Mouse (Mus musculus) embryonic fibroblast, embryonic 13.5 days (primary cell): Measurements from ENCODE around the gene Vsig10l. TPM values are rescaled to one million over a fixed set of nuclear protein-coding genes. Genes with fewer than 3 reads are reported as not detected.

Experiments
- H3K27ac ChIP-seq: 2 replicates; pipeline ENCODE4 v1.5.1; 2012; ENCODE audit warnings: low read length, control low read depth, inconsistent platforms; ENCODE audit not compliant: insufficient read depth
- H3K4me1 ChIP-seq: 2 replicates; pipeline ENCODE4 v1.6.1; 2011; ENCODE audit warnings: low read length; ENCODE audit not compliant: control insufficient read depth, insufficient read depth
- H3K4me3 ChIP-seq: 2 replicates; pipeline ENCODE4 v1.5.1; 2011; ENCODE audit warnings: mild to moderate bottlenecking, control low read depth, low read length; ENCODE audit not compliant: insufficient read depth
- CTCF ChIP-seq: IDR thresholded peaks from 2 replicates; pipeline ENCODE4 v1.5.1; 2011; ENCODE audit warnings: mild to moderate bottlenecking, control low read depth, low read length, moderate library complexity, borderline replicate concordance; ENCODE audit not compliant: insufficient read depth
- POLR2A ChIP-seq: IDR thresholded peaks from 2 replicates; pipeline ENCODE4 v1.6.1; 2011; ENCODE audit warnings: low read depth, mild to moderate bottlenecking, control low read depth, low read length, moderate library complexity
- polyA plus RNA-seq: library from polyadenylated mRNA; stranded (reverse); fragments of >200 nt; gene quantifications from 2 replicates; pipeline ENCODE4 v1.2.4, GENCODE M21; 2011; ENCODE audit warnings: low read depth; ENCODE audit not compliant: missing spikeins, insufficient read length

The Vsig10l gene
- polyA plus RNA-seq, 1 experiment, result 3.1 TPM

DNA sequence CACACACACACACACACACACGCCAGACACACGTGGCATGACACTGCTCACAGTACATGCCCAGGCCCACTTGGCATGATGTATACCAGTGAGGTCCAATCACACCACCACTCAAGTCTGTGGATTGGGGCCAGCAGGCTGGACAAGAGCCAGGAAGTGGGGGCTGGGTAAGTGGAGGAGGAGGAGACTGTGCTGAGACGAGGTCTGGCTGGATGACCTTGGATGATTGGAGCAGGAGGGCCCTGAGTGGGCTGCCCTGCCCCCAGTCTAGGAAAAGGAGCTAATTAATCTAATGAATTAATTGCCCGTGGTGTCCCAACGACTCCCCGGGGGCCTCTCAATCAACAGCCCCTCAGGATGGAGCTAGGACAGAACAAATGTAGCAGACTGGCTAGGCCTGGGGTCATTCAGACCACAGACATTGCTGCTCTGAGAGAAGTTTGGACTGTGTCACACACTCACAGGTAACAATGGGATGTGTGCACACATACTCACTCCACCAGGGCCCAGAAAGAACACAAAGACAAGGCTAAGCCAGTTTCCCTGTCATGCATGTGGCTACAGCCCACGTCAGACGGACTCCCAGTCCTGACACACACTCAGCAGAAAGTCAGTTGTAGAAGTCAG lies 19.3 kb downstream of the Vsig10l start:
- no peak overlapping the region for H3K4me3 ChIP-seq
- peaks cover 20% of the 10 kb centered on the region for H3K4me1 ChIP-seq
- H3K27ac ChIP-seq, result no peak overlapping the region
- TF ChIP-seq CTCF (no peak), POLR2A (no peak)

DNA sequence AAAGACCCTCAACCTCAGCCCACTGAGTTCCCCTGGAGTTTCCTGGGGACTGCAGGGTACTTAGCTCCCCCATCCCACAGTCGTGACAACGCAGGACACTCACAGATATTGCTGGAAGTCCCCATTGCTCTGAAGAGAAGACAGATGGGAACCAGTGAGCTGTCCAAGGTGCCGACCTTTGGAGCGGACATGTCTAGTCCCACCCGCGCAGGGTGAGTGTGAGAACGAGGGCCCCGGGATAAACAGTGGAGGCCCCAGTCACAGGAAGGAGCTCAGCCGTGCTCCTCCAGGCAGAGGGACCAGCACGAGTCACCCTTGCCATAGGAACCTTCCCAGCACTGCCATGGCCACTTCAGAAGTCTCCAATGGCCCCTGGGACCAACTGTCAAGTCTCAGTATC lies 20.3 kb downstream of the Vsig10l start:
- no peak overlapping the region for H3K27ac ChIP-seq
- peaks cover 20% of the 10 kb centered on the region for H3K4me1 ChIP-seq
- TF ChIP-seq CTCF, result no peak
- TF ChIP-seq POLR2A, result no peak
- H3K4me3 ChIP-seq, result no peak overlapping the region

DNA sequence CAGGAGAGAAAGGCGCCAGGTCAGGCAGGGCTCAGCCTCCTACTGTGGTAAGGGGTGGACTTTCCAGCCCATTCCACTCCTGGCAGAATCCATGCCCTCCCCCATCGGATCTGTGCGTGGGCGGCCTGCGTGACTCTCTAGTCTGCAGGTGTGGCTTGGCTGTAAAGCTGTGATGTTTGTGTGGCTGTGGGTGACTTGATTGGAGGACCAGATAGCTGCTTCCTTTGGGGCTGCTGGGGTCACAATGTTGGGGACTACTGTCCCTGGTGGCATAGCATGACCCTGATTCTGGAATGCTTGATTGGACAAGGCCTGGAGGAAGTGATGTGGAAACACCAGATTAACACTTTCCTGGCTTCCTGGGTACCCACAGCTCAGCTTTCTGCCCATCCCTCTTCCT lies 25.7 kb downstream of the Vsig10l start:
- Histone ChIP-seq H3K27ac (no peak overlapping the region), H3K4me1 (peaks cover 3% of the 10 kb centered on the region; the same call in 1 of the 2 replicates), H3K4me3 (no peak overlapping the region)
- TF ChIP-seq CTCF (no peak), POLR2A (no peak)

DNA sequence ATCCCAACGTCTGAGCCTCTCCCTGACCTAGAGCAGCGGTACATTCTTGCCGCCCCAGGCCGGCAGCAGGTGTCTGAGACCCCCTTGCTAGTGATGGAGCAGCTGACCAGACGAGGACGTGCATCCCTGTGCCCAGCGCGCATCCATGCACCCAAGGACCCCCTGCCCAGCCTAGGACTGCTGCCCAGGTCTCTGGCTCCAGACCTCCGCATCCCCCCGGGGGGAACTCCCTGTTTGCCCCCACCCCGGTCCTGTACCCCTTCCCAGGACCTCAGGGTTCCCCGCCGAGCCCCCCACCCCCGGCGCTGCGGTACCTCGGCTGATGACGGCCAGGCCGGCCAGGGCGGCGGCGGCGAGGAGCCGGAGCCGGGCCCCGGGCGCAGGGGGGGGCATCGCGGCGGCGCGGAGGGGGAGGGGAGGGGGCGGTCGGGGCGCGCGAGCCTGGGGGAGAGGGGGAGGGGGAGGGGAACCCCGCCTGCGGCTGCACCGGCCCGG lies 26.7 kb downstream of the Vsig10l start, which contains the start of gene Iglon5:
Gene Iglon5 (minus strand): TSS at position 445 of the 495 bp plus-strand sequence.
- Histone ChIP-seq H3K27ac (no peak within 1 kb of the TSS), H3K4me1 (peaks cover 3% of the 10 kb centered on the region; the same call in 1 of the 2 replicates), H3K4me3 (peak within 1 kb of the TSS; percentile 37)
- TF ChIP-seq POLR2A (no peak), CTCF (no peak)

DNA sequence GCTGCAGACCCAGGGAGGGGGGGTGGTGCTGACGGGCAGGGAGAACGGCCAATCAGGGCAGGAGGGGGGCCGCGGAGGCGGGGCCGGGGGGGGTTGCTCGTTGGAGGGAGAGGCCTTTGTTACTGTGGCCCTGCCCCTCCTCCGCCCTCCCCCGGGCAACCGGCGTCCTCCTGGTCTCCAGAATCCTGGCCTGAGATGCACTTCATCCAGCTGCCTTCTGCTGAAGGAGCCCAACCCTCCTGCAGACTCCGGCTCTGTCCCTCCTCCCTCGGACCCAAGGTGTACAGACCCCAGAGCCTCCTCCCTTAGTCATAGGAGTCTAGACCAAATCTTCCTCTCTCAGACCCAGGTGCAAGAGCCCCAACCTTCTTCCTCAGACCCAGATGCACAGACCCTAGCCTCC lies 27.2 kb downstream of the Vsig10l start:
- no peak overlapping the region for H3K27ac ChIP-seq
- H3K4me1 ChIP-seq, result peaks cover 3% of the 10 kb centered on the region; the same call in 1 of the 2 replicates
- TF ChIP-seq POLR2A (peak; percentile 56), CTCF (no peak)
- H3K4me3 ChIP-seq, result peak overlapping the region; percentile 37

DNA sequence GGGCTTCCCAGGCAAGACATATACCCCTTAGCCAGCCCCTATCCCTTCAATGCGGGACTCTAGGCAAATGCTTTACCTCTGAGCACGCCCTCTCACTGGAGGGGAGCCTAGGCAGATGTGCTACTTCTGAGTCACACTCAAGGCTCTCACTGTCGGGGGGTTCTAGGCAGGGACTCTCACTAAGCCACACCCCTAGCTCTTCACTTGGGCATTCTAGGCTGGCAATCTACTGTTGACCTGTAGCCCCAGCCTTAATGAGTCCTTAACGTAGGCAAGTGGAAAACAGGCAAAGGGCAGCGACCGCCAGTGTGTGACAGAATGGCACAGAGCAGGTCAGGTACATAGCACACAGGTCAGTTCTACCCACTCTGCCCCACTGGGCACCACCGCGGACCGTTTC lies 27.9 kb downstream of the Vsig10l start:
- Histone ChIP-seq H3K27ac (no peak overlapping the region), H3K4me3 (no peak overlapping the region), H3K4me1 (peaks cover 3% of the 10 kb centered on the region; the same call in 1 of the 2 replicates)
- no peak for TF ChIP-seq CTCF
- no peak for TF ChIP-seq POLR2A

DNA sequence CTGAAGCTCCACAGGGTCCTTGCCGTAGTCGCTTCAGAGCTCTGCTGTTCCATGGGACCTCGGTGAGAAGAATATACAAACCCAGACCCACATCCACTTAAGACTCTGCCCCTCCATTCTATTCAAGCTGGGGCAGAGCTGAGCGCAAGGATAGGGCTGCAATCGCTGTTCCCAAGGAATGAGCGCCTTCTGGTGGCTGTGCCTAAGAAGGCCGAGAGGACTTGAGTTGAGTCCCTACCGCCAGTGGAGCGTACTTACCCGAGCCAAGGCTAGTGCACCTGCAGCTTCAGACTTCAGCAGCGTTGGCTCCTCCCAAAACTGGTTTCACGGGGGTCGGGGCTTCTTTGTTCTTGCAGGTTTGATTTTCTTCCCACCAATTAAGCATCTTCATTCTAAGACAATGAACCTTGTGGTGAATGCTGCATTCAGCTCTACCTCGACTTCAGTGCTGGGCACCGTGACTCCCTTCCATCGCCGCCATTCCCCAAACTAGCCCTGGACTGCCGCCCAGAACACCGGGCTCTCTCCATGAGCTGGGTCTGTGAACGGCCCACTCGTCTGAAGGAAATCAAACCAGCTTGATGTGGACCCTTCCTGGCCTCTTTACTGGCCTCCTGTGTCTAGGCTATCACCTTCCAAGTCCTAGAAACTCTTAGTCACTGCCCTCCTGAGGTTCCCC lies 32.5 kb downstream of the Vsig10l start:
- Histone ChIP-seq H3K4me1 (no peaks in the 10 kb centered on the region), H3K4me3 (no peak overlapping the region), H3K27ac (no peak overlapping the region)
- TF ChIP-seq POLR2A, result no peak
- TF ChIP-seq CTCF, result peak; percentile 80

DNA sequence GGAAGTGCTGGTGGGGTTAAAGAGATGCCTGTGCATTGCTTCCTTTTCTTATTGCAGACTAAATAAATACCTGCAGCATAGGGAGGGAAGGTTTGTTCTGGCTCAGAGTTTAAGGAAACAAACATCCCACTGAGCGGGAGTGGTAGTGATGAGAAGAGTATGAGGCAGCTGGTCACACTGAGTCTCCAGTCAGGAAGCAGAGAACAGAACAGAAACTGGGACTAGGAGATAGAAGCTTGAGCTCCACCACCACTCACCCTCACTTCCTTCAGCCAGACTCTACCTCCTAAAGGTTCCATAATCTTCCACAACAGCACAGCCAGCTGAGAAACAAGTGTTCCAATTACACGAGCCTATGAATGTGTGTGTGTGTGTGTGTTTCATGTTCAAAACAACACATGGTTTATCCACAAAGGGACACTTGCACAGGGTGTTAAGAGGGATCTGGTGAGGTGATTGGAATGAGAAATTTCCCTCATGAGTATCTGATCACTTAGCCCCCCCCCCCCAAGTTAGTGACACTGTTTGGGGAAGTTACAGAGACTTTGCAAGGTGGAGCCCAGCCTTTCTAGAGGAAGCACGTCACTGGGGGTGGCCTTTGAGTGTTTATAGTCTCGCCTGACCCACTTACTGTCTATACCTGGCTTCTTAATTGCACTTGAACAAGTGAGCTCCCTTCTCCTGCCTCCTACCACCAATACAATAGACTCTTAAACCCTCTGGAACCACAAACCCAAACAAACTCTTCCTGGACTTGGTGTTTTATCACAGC lies 48.9 kb downstream of the Vsig10l start:
- no peak for TF ChIP-seq CTCF
- TF ChIP-seq POLR2A, result no peak
- Histone ChIP-seq H3K27ac (no peak overlapping the region), H3K4me3 (no peak overlapping the region), H3K4me1 (no peaks in the 10 kb centered on the region)

DNA sequence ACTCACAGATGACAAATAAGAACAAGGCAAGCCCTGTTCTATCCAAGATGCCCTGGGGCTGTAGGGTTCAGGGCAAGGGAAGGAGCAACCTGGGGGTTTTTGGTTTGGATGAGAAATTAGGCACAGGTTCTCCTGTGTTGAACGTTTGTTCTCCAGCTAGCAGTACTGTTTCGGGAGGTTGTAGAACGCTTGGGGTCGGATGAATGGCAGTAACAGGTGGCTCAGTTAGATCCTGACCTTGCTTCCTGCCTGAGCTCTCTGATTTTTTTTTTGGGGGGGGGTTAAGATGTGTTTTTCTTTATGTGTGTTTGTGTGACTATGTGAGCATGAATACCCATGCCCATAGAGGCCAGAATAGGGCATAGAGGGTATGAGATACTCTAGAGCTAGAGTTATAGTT lies 49.6 kb downstream of the Vsig10l start:
- Histone ChIP-seq H3K4me3 (no peak overlapping the region), H3K4me1 (no peaks in the 10 kb centered on the region), H3K27ac (no peak overlapping the region)
- no peak for TF ChIP-seq CTCF
- TF ChIP-seq POLR2A, result no peak

DNA sequence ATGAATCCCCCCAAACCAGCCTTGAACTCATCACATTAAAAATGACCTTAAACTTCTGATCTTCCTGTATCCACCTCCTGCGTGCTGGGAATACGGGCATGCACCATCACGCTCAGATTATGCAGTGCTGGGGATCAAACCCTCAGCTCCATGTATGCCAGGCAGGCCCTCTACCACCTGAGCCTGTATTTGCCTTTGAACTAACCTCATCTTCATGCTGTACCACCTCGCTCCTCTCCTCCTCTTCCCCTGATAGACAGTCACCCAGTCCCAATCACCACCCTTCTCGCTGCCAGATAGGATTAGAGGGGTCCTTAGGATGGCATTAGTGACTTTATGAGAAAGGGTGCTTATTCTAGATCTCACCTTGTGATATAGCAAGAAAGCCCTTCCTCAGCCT lies 52.1 kb downstream of the Vsig10l start:
- no peaks in the 10 kb centered on the region for H3K4me1 ChIP-seq
- no peak for TF ChIP-seq CTCF
- no peak for TF ChIP-seq POLR2A
- H3K27ac ChIP-seq, result no peak overlapping the region

More for the DNA sequence above, 52.1 kb downstream of the Vsig10l start:
- H3K4me3 ChIP-seq, result no peak overlapping the region
